ENCODE assay signal across 20 mouse cellular contexts in the genomic region with DNA sequence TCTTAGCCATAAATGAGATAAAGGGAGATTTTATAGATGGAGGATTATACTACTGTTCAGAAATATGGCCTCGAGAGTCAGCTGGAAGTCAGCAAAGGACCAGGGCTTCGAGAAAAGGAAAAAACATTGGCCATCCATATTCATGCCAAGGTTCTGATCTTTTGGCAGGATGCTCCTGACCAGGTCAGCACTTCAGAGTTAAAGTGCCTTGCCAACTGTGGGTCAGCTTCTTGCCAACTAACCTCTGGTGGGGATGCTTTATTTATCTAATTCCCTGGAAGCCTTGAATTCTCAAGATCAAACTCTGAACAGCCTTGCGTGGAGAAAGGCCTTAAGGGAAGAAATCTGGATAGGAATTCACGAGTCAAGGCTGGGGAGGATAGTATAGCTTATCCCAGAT. TPM values are rescaled to one million over a fixed set of nuclear protein-coding genes. Genes with fewer than 3 reads are reported as not detected.
DNase-seq lines count a peak whose midpoint lies in the region; TF ChIP-seq lines count a peak whose summit lies in the region.
"Had no signal": no experiment of that assay in that cellular context is flagged by ENCODE, and none has a peak within 500 bp of the region (broad histone marks: within the 10 kb centered on the region; RNA-seq: fewer than 3 reads in every experiment).

No protein-coding gene starts in this region.

- TF ChIP-seq POLR2A in cerebellum, adult 2 months (IDR thresholded peaks at IDR 0.05; ENCODE audit: borderline replicate concordance, insufficient read depth, low read length) = no peak

- no peak for TF ChIP-seq CTCF in cerebellum, adult 2 months (IDR thresholded peaks at IDR 0.05; ENCODE audit: borderline replicate concordance, insufficient read depth, low read depth, low read length)

- 37% methylated on average over 4 of the region's 4 CpGs for WGBS in cerebellum, adult 2 months

- no peaks in the 10 kb centered on the region for H3K27me3 ChIP-seq in cerebellum, adult 2 months (ENCODE audit: control insufficient read depth, insufficient read depth, low read length)
- H3K27me3 ChIP-seq: embryonic facial prominence, embryonic 12.5 days; forebrain, embryonic 13.5 days; forebrain, embryonic 15.5 days had no signal

- H3K4me1 ChIP-seq in cerebellum, adult 2 months (ENCODE audit: control insufficient read depth, insufficient read depth, low read length) = no peaks in the 10 kb centered on the region; the same call in 1 of the 2 replicates
- H3K4me1 ChIP-seq: embryonic facial prominence, embryonic 10.5 days; embryonic facial prominence, embryonic 12.5 days had no signal

- no peak overlapping the region for H3K4me3 ChIP-seq in cerebellum, adult 2 months (replicated peaks; ENCODE audit: insufficient read depth, low read depth, low read length)
- H3K4me3 ChIP-seq: embryonic facial prominence, embryonic 10.5 days; embryonic facial prominence, embryonic 12.5 days; forebrain, embryonic 13.5 days; forebrain, embryonic 15.5 days had no signal

- H3K27ac ChIP-seq in cerebellum, adult 2 months (ENCODE audit: insufficient read depth, low read length) = no peak overlapping the region
- H3K27ac ChIP-seq: embryonic facial prominence, embryonic 10.5 days; embryonic facial prominence, embryonic 12.5 days; forebrain, embryonic 13.5 days; forebrain, embryonic 15.5 days had no signal

- DNase-seq in cerebellum, adult 2 months = peak; percentile 22 to 53
- DNase-seq in cerebellum, adult 9-11 months = no peak
- DNase-seq in heart, adult 11 months = peak; percentile 85
- DNase-seq in heart, postnatal 4 days = no peak
- peak; percentile 25 for DNase-seq in ovary, adult 18-20 months (ENCODE audit: low spot score)
- no peak for DNase-seq in ovary, postnatal 36 days (ENCODE audit: low spot score)
- DNase-seq in lung, adult 18-20 months = no peak
- DNase-seq: adrenal gland, adult 2 months; adrenal gland, postnatal 10 days; adrenal gland, postnatal 25 days; cerebellum, adult 11 months; cerebellum, adult 8-10 months; cerebellum, postnatal 36 days; forebrain, postnatal 0 days had no signal

RNA-seq across cellular contexts. Expression of a gene that starts 9.6 kb away (rescaled TPM):
- 22.9 and 23.7 TPM in 2 replicates for polyA plus RNA-seq in cerebellum, adult 2 months (2012; rRNA removed)
- under 1 TPM; 0.56 to 0.91 TPM for total RNA-seq in heart, postnatal 4 days (2021)
- total RNA-seq: adrenal gland, adult 2 months; adrenal gland, postnatal 25 days; MEL had no signal
- polyA plus RNA-seq: adrenal gland, adult 2 months; C2C12 had no signal

Comparison
In these comparisons a context has a peak if more than half of its experiments do, and no peak if none do; other contexts are left out.
1. DNase-seq: peak in cerebellum, adult 2 months (2 of 2), heart, adult 11 months (single experiment) and ovary, adult 18-20 months (single experiment); none in cerebellum, adult 9-11 months (single experiment), heart, postnatal 4 days (single experiment), ovary, postnatal 36 days (single experiment) and lung, adult 18-20 months (0 of 2).